In the genomic region with DNA sequence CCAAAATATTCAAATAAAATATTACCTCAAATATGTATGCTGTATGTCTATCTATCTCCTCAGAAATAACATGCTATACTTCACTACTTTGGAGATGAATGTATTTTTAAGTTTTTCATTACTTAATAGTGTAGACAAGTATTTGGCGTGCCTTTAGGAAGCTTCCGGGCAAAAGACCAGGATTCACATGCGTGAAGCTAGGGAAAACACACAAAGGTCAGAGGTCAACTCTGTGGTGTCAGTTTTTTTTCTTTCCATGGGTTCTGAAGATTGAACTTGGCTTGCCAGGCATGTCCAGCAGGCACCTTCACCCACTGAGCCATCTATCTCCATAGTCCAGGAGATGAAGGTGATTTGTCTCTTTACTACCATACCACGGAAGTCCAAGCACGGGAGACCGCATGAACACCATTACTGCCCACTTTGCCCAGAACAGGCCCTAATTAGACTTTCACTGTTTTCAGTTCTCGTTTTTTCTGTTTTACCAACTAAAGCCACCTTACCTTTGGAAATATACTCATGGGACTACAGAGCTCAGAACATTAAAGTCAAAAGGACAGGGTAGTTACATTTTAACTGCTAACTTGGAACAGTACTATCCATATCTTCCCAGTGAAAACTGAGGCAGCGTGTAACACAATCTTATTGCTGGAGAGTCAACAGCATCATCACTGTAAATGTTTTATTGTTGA, we compare ENCODE assay signal across 25 mouse cellular contexts.
A peak's percentile ranks its signal among the peaks of the same experiment; 100 is the strongest.
DNase-seq lines count a peak whose midpoint lies in the region; ATAC-seq and TF ChIP-seq lines count a peak whose summit lies in the region.
"Had no signal": no experiment of that assay in that cellular context is flagged by ENCODE, and none has a peak within 500 bp of the region (broad histone marks: within the 10 kb centered on the region; RNA-seq: fewer than 3 reads in every experiment).

No protein-coding gene starts in this region.

- TF ChIP-seq EP300 in CH12.LX (IDR thresholded peaks at IDR 0.05; ENCODE audit: low read length), result peak; percentile 82

- dilution Hi-C loops in CH12.LX (cut with MboI; ENCODE audit: extremely low pct_ligation_motif_present, extremely low pct_unique_long_range_greater_than_20kb, low sequenced_read_pairs), result no loop called here

- peak; percentile 89 for DNase-seq in liver, adult 2 months (ENCODE audit: extremely low read depth, low read depth, low spot score)
- DNase-seq in liver (no peak), A20 (ENCODE audit: low read depth, low spot score) (peak; percentile 38), CH12.LX (ENCODE audit: extremely low read depth) (peak; percentile 17)
- DNase-seq: adrenal gland, adult 2 months; adrenal gland, postnatal 14 days; cerebellum, adult 11 months; cerebellum, adult 2 months; cerebellum, adult 9-11 months; cerebellum, postnatal 25 days; embryo, embryonic 11 days; gastrocnemius, adult 2 months; gastrocnemius, postnatal 14 days; heart, adult 11 months had no signal

- no peaks in the 10 kb centered on the region for H3K27me3 ChIP-seq in liver, adult 2 months (ENCODE audit: control insufficient read depth, insufficient read depth, low read length)
- peaks cover 3% of the 10 kb centered on the region for H3K27me3 ChIP-seq in CH12.LX (replicated peaks)
- H3K27me3 ChIP-seq: embryonic facial prominence, embryonic 13.5 days; forebrain, embryonic 13.5 days; hindbrain, embryonic 12.5 days; hindbrain, embryonic 15.5 days had no signal

- H3K9ac ChIP-seq in liver, adult 2 months (ENCODE audit: low read depth, low read length), result no peak overlapping the region
- H3K9ac ChIP-seq in CH12.LX (ENCODE audit: insufficient read depth, low read depth), result no peak overlapping the region
- H3K9ac ChIP-seq: embryonic facial prominence, embryonic 13.5 days; forebrain, embryonic 13.5 days; hindbrain, embryonic 12.5 days; hindbrain, embryonic 15.5 days had no signal

- 34% methylated on average over 8 of the region's 8 CpGs for WGBS in liver, adult 2 months

- no peak for TF ChIP-seq CTCF in liver, adult 2 months (IDR thresholded peaks at IDR 0.05; ENCODE audit: low read depth, low read length)
- TF ChIP-seq CTCF in CH12.LX (conservative IDR thresholded peaks at IDR 0.05 in 1 of 2, IDR thresholded peaks at IDR 0.05 in 1 of 2; ENCODE audit: low read depth in 2 of 2, low read length in 2 of 2), result no peak

- H3K79me2 ChIP-seq in liver, adult 2 months (ENCODE audit: control insufficient read depth, insufficient read depth, low read length), result no peaks in the 10 kb centered on the region
- no peaks in the 10 kb centered on the region for H3K79me2 ChIP-seq in CH12.LX (replicated peaks; ENCODE audit: control insufficient read depth, extremely low read depth, insufficient read depth, poor library complexity, severe bottlenecking)

- H3K36me3 ChIP-seq in liver, adult 2 months (ENCODE audit: control insufficient read depth, insufficient read depth, low read length), result peaks cover 24% of the 10 kb centered on the region
- H3K36me3 ChIP-seq in CH12.LX (replicated peaks in 1 of 2; ENCODE audit: control insufficient read depth in 1 of 2, insufficient read depth in 1 of 2, low read length in 1 of 2), result no peaks in the 10 kb centered on the region
- H3K36me3 ChIP-seq: G1E had no signal

- no peak overlapping the region; the same call in 1 of the 2 replicates for H3K4me2 ChIP-seq in CH12.LX (ENCODE audit: insufficient read depth, low read depth, poor library complexity, severe bottlenecking)
- H3K4me2 ChIP-seq: embryonic facial prominence, embryonic 13.5 days; forebrain, embryonic 13.5 days; heart, embryonic 11.5 days; hindbrain, embryonic 12.5 days; hindbrain, embryonic 15.5 days had no signal

- H3K27ac ChIP-seq in liver, adult 2 months (replicated peaks; ENCODE audit: insufficient read depth, low read depth, low read length), result peak overlapping the region; percentile 81
- H3K27ac ChIP-seq in CH12.LX (ENCODE audit: insufficient read depth, low read depth), result no peak overlapping the region
- H3K27ac ChIP-seq: embryonic facial prominence, embryonic 10.5 days; embryonic facial prominence, embryonic 13.5 days; forebrain, embryonic 10.5 days; forebrain, embryonic 13.5 days; gastrocnemius, adult 2 months; hindbrain, embryonic 12.5 days; hindbrain, embryonic 15.5 days had no signal

- TF ChIP-seq RAD21 in CH12.LX (IDR thresholded peaks at IDR 0.05; ENCODE audit: low read depth, low read length), result no peak

- in situ Hi-C loops in CH12.LX (cut with MboI; ENCODE audit: low pct_ligation_motif_present, low pct_unique_long_range_greater_than_20kb, low sequenced_read_pairs), result no loop called here

- TF ChIP-seq POLR2A in liver, adult 2 months (IDR thresholded peaks at IDR 0.05; ENCODE audit: extremely low read depth, insufficient read depth, low read length), result no peak
- TF ChIP-seq POLR2A in CH12.LX (IDR thresholded peaks at IDR 0.05; ENCODE audit: low read depth, low read length), result no peak

- H3K9me3 ChIP-seq in CH12.LX (replicated peaks; ENCODE audit: low read length), result no peaks in the 10 kb centered on the region
- H3K9me3 ChIP-seq: embryonic facial prominence, embryonic 10.5 days; embryonic facial prominence, embryonic 13.5 days; forebrain, embryonic 10.5 days; forebrain, embryonic 13.5 days; G1E; hindbrain, embryonic 12.5 days; hindbrain, embryonic 15.5 days had no signal

- no peak overlapping the region for H3K4me3 ChIP-seq in liver, adult 2 months (ENCODE audit: insufficient read depth, low read depth, low read length)
- H3K4me3 ChIP-seq in CH12.LX (replicated peaks in 1 of 3; ENCODE audit: low read depth in 2 of 3, low read length in 2 of 3, poor library complexity in 1 of 3), result no peak overlapping the region
- H3K4me3 ChIP-seq: embryonic facial prominence, embryonic 10.5 days; embryonic facial prominence, embryonic 13.5 days; forebrain, embryonic 10.5 days; forebrain, embryonic 13.5 days; gastrocnemius, adult 2 months; hindbrain, embryonic 12.5 days; hindbrain, embryonic 15.5 days had no signal

- ATAC-seq in frontal cortex, adult (ENCODE audit: low TSS enrichment), result no peak
- ATAC-seq in erythroblast, adult 5-6 weeks (replicated peaks; ENCODE audit: low FRiP score, poor library complexity, severe bottlenecking), result no peak
- ATAC-seq: forebrain, embryonic 13.5 days; forebrain, embryonic 16.5 days had no signal

- peaks cover 18% of the 10 kb centered on the region for H3K4me1 ChIP-seq in liver, adult 2 months (ENCODE audit: control insufficient read depth, insufficient read depth, low read length)
- H3K4me1 ChIP-seq in CH12.LX (ENCODE audit: control insufficient read depth in 1 of 2, insufficient read depth in 2 of 2), result peaks cover 5 to 20% of the 10 kb centered on the region in 2 experiments; a peak in 3 of 4 replicates
- H3K4me1 ChIP-seq: embryonic facial prominence, embryonic 10.5 days; embryonic facial prominence, embryonic 13.5 days; forebrain, embryonic 10.5 days; forebrain, embryonic 13.5 days; hindbrain, embryonic 12.5 days; hindbrain, embryonic 15.5 days had no signal

TF ChIP-seq in CH12.LX, 34 proteins besides CTCF, POLR2A, EP300 and RAD21:
- TF ChIP-seq ZNF384 (IDR thresholded peaks at IDR 0.05; ENCODE audit: low read depth, low read length) (no peak), MAFK (IDR thresholded peaks at IDR 0.05; ENCODE audit: insufficient replicate concordance, low read length) (peak; percentile 77; the same call in 1 of the 2 replicates), BHLHE40 (IDR thresholded peaks at IDR 0.05; ENCODE audit: low read depth, low read length) (peak; percentile 85), MYC (IDR thresholded peaks at IDR 0.05; ENCODE audit: low read depth, low read length) (peak; percentile 65; the same call in 1 of the 2 replicates), MAX (IDR thresholded peaks at IDR 0.05; ENCODE audit: low read length) (peak; percentile 56; the same call in 1 of the 2 replicates), ELF1 (IDR thresholded peaks at IDR 0.05; ENCODE audit: low read depth, low read length) (0 out of 2 replicates have a peak, but pooled peaks have one; percentile 12), POLR2AphosphoS2 (IDR thresholded peaks at IDR 0.05; ENCODE audit: low read depth, low read length) (no peak), GABPA (IDR thresholded peaks at IDR 0.05; ENCODE audit: insufficient replicate concordance, low read depth, low read length) (no peak), CHD2 (IDR thresholded peaks at IDR 0.05; ENCODE audit: low read length) (0 out of 2 replicates have a peak, but pooled peaks have one; percentile 21), RCOR1 (conservative IDR thresholded peaks at IDR 0.05; ENCODE audit: low read depth, low read length) (peak; percentile 89), ETS1 (conservative IDR thresholded peaks at IDR 0.05; ENCODE audit: low read depth, low read length) (0 out of 2 replicates have a peak, but pooled peaks have one; percentile 29), IRF4 (IDR thresholded peaks at IDR 0.05; ENCODE audit: low read depth, low read length) (peak; percentile 91)
